Mouse (Mus musculus): ENCODE measurements around the gene Ankrd65. TPM values are rescaled to one million over a fixed set of nuclear protein-coding genes. Genes with fewer than 3 reads are reported as not detected.
A peak's percentile ranks its signal among the peaks of the same experiment; 100 is the strongest.

The Ankrd65 gene
- total and polyA plus RNA-seq, 3 experiments, result 0.41 TPM; not detected in 2

- Histone ChIP-seq H3K36me3 (ENCODE audit: control insufficient read depth, insufficient read depth, low read length) (peaks cover 2% of the 10 kb centered on the region; the same call in 1 of the 2 replicates), H3K9ac (ENCODE audit: low read depth, low read length) (no peak overlapping the region), H3K27ac (peak overlapping the region; percentile 71), H3K79me2 (replicated peaks; ENCODE audit: control insufficient read depth, insufficient read depth, low read length) (no peaks in the 10 kb centered on the region), H3K27me3 (ENCODE audit: control insufficient read depth, insufficient read depth, low read length) (no peaks in the 10 kb centered on the region), H3K4me1 (ENCODE audit: control insufficient read depth, insufficient read depth, low read length) (peaks cover 20% of the 10 kb centered on the region), H3K4me3 (no peak overlapping the region)
- TF ChIP-seq EP300 (IDR thresholded peaks at IDR 0.05; ENCODE audit: insufficient read depth, low read depth, low read length), result peak; percentile 85
- TF ChIP-seq CTCF (IDR thresholded peaks at IDR 0.05), result peak; percentile 91
- TF ChIP-seq POLR2A (IDR thresholded peaks at IDR 0.05; ENCODE audit: insufficient read depth, low read depth, low read length), result peak; percentile 13; the same call in 1 of the 2 replicates
- 4% methylated on average over 2 of the region's 2 CpGs for WGBS
- intact Hi-C loops (cut with DNase I), result no loop called here
- DNase-seq, result peak; percentile 85 to 87
These were observed 43.6 kb downstream of the Ankrd65 start for GRCm38 (mm10) chr4:155833836-155834235.

GRCm38 (mm10) chr4:155837404-155838010, 47.3 kb downstream of the Ankrd65 start:
- Histone ChIP-seq H3K9ac (ENCODE audit: low read depth, low read length) (no peak overlapping the region; the same call in 1 of the 2 replicates), H3K4me1 (ENCODE audit: control insufficient read depth, insufficient read depth, low read length) (peaks cover 23% of the 10 kb centered on the region), H3K27me3 (ENCODE audit: control insufficient read depth, insufficient read depth, low read length) (no peaks in the 10 kb centered on the region), H3K79me2 (replicated peaks; ENCODE audit: control insufficient read depth, insufficient read depth, low read length) (no peaks in the 10 kb centered on the region), H3K27ac (peak overlapping the region; percentile 84), H3K36me3 (ENCODE audit: control insufficient read depth, insufficient read depth, low read length) (peaks cover 2% of the 10 kb centered on the region; the same call in 1 of the 2 replicates), H3K4me3 (no peak overlapping the region)
- TF ChIP-seq POLR2A (IDR thresholded peaks at IDR 0.05; ENCODE audit: insufficient read depth, low read depth, low read length) (no peak), CTCF (IDR thresholded peaks at IDR 0.05) (no peak), EP300 (IDR thresholded peaks at IDR 0.05; ENCODE audit: insufficient read depth, low read depth, low read length) (no peak)
- intact Hi-C loops (cut with DNase I), result no loop called here
- peak; percentile 67 to 81 for DNase-seq
- WGBS, result 11% methylated on average over 11 of the region's 11 CpGs

- peak overlapping the region; percentile 84 for H3K27ac ChIP-seq
- 0 out of 2 replicates have a peak, but pooled peaks have one; percentile 10 for TF ChIP-seq POLR2A (IDR thresholded peaks at IDR 0.05; ENCODE audit: insufficient read depth, low read depth, low read length)
- no peak for TF ChIP-seq CTCF (IDR thresholded peaks at IDR 0.05)
- peak; percentile 54; the same call in 1 of the 2 replicates for TF ChIP-seq EP300 (IDR thresholded peaks at IDR 0.05; ENCODE audit: insufficient read depth, low read depth, low read length)
- intact Hi-C loops (cut with DNase I), result no loop called here
- H3K27me3 ChIP-seq (ENCODE audit: control insufficient read depth, insufficient read depth, low read length), result no peaks in the 10 kb centered on the region
- H3K79me2 ChIP-seq (replicated peaks; ENCODE audit: control insufficient read depth, insufficient read depth, low read length), result no peaks in the 10 kb centered on the region
- H3K36me3 ChIP-seq (ENCODE audit: control insufficient read depth, insufficient read depth, low read length), result peaks cover 2% of the 10 kb centered on the region; the same call in 1 of the 2 replicates
- peak; percentile 65 to 70 for DNase-seq
- peak overlapping the region; percentile 34; the same call in 1 of the 2 replicates for H3K9ac ChIP-seq (ENCODE audit: low read depth, low read length)
- 33% methylated on average over 8 of the region's 8 CpGs for WGBS
- H3K4me1 ChIP-seq (ENCODE audit: control insufficient read depth, insufficient read depth, low read length), result peaks cover 23% of the 10 kb centered on the region
- H3K4me3 ChIP-seq, result no peak overlapping the region
These were observed 48.2 kb downstream of the Ankrd65 start for GRCm38 (mm10) chr4:155838187-155839153.

- H3K27ac ChIP-seq, result peak within 1 kb of the TSS; percentile 84
- intact Hi-C loops (cut with DNase I), result no loop called here
- H3K4me1 ChIP-seq (ENCODE audit: control insufficient read depth, insufficient read depth, low read length), result peaks cover 19% of the 10 kb centered on the region
- H3K9ac ChIP-seq (ENCODE audit: low read depth, low read length), result peak within 1 kb of the TSS; percentile 80
- peak within 1 kb of the TSS; percentile 53 for H3K4me3 ChIP-seq
- no peak for TF ChIP-seq CTCF (IDR thresholded peaks at IDR 0.05)
- TF ChIP-seq POLR2A (IDR thresholded peaks at IDR 0.05; ENCODE audit: insufficient read depth, low read depth, low read length), result peak; percentile 80
- TF ChIP-seq EP300 (IDR thresholded peaks at IDR 0.05; ENCODE audit: insufficient read depth, low read depth, low read length), result peak; percentile 53; the same call in 1 of the 2 replicates
- no peaks in the 10 kb centered on the region for H3K27me3 ChIP-seq (ENCODE audit: control insufficient read depth, insufficient read depth, low read length)
- H3K36me3 ChIP-seq (ENCODE audit: control insufficient read depth, insufficient read depth, low read length), result no peaks in the 10 kb centered on the region
- WGBS, result 27% methylated on average over 16 of the region's 16 CpGs
- H3K79me2 ChIP-seq (replicated peaks; ENCODE audit: control insufficient read depth, insufficient read depth, low read length), result no peaks in the 10 kb centered on the region
- DNase-seq, result peak; percentile 87 to 92
These were observed 49.3 kb downstream of the Ankrd65 start, which contains the start of gene Mxra8 for GRCm38 (mm10) chr4:155839483-155839910. TSS of gene Mxra8 (plus strand) at chr4:155839680.

GRCm38 (mm10) chr4:155840076-155841002, 50.1 kb downstream of the Ankrd65 start:
- Histone ChIP-seq H3K79me2 (replicated peaks; ENCODE audit: control insufficient read depth, insufficient read depth, low read length) (no peaks in the 10 kb centered on the region), H3K4me3 (peak overlapping the region; percentile 53), H3K9ac (ENCODE audit: low read depth, low read length) (peak overlapping the region; percentile 80), H3K36me3 (ENCODE audit: control insufficient read depth, insufficient read depth, low read length) (no peaks in the 10 kb centered on the region), H3K27me3 (ENCODE audit: control insufficient read depth, insufficient read depth, low read length) (no peaks in the 10 kb centered on the region), H3K4me1 (ENCODE audit: control insufficient read depth, insufficient read depth, low read length) (peaks cover 19% of the 10 kb centered on the region), H3K27ac (peak overlapping the region; percentile 79)
- TF ChIP-seq CTCF (IDR thresholded peaks at IDR 0.05) (no peak), POLR2A (IDR thresholded peaks at IDR 0.05; ENCODE audit: insufficient read depth, low read depth, low read length) (no peak), EP300 (IDR thresholded peaks at IDR 0.05; ENCODE audit: insufficient read depth, low read depth, low read length) (no peak)
- 12% methylated on average over 8 of the region's 8 CpGs for WGBS
- DNase-seq, result peak in 1 of 2 experiments; percentile 19
- intact Hi-C loops (cut with DNase I), result no loop called here

Data from heart, adult 2 months (tissue).